Mouse (Mus musculus) heart, postnatal 0 days (tissue): ENCODE measurements around the gene Arhgap32.

Source experiments
- CTCF ChIP-seq: IDR thresholded peaks from 2 replicates; pipeline ENCODE4 v1.5.1; 2016; ENCODE audit warnings: antibody characterized with exemption, control low read depth, low read depth
- EP300 ChIP-seq: IDR thresholded peaks from 2 replicates; pipeline ENCODE4 v1.6.1; 2016; ENCODE audit warnings: antibody characterized with exemption, low read depth

- TF ChIP-seq CTCF (no peak), EP300 (no peak)
These were observed 23.7 kb downstream of the Arhgap32 start for GRCm38 (mm10) chr9:32139641-32140040.
